Mouse (Mus musculus): ENCODE data around the gene Mitf. TPM values are rescaled to one million over a fixed set of nuclear protein-coding genes. Genes with fewer than 3 reads are reported as not detected.

Gene Mitf
- total RNA-seq, 2 experiments from 2014 or later, result 5.7 to 6.0 TPM

- intact Hi-C loops (cut with DNase I; ENCODE audit: low total_unique reads), result no loop called here
- no peak for DNase-seq
Measured at GRCm38 (mm10) chr6:97818948-97819347, 12.1 kb downstream of the Mitf start.

- peak; percentile 25 for DNase-seq
- intact Hi-C loops (cut with DNase I; ENCODE audit: low total_unique reads), result no loop called here
Measured at GRCm38 (mm10) chr6:97820505-97820904, 13.7 kb downstream of the Mitf start.

DNA sequence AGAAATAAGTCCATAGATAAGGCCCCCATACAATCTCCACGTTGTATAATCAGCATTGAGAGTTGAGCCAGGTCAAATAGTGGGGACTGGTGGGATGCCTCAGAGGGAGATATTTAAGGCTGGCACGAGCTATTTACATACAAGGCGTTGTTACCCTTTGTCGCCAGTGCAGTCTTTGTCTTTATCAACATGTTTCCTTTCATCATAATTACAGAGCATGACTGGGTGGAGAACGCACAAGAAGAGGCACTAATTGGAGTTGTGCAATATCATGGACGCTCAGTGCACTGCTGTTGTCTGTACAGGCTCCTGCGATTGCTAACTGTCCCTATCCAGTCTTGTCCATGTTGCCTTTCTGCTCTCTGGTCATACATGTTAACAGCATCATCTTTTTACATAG is 15.0 kb downstream of the Mitf start:
- intact Hi-C loops (cut with DNase I; ENCODE audit: low total_unique reads), result no loop called here
- no peak for DNase-seq

DNA sequence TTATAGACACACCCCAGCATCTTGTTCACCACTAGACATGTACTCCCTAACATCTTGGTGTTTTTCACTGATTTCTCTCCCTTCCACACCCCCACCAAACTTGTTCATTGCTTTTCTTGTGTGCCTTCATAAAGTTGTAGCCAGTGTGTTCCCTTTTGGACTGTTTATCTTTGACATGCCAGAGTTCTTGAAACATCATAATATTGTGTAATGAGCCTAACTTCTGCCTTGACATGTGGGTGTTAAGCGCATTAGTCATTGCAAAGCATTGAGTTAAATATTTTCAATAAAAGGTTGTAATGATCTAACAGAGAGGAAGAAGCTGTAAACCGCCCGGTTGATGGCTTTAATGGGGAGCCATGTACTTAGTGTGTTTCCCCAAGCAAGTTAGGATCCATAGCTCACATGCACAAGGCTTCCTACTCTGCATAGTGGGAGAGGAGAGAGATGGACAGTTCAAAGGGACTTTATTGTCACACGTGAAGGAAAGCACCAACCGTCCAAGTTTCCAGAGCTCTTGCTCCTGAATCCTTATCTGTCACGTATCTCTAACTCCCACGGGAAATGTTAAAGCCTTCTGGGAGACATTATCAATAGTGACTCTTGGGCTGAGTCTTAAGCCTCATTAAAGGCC is 19.9 kb downstream of the Mitf start:
- intact Hi-C loops (cut with DNase I; ENCODE audit: low total_unique reads), result no loop called here
- no peak for DNase-seq

DNA sequence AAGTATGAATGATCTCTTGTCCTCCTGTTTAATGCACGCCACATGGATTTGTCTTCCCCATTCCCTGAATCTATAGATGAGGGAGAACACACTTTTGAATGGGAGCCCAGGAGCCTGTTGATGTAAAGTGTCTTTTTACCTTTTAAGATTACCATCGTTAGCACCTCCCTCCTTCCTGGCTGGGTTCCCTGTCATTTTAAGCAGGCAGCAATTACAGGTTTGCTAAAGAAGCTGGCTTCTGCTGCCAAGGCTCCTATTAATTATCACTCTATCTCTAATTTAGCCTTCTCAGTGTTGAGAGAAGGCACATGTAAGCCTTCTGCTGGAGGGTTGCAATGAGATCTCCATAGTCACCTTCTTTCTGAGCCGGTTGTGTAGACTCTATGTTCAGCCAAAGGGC is 21.2 kb downstream of the Mitf start:
- intact Hi-C loops (cut with DNase I; ENCODE audit: low total_unique reads), result no loop called here

DNA sequence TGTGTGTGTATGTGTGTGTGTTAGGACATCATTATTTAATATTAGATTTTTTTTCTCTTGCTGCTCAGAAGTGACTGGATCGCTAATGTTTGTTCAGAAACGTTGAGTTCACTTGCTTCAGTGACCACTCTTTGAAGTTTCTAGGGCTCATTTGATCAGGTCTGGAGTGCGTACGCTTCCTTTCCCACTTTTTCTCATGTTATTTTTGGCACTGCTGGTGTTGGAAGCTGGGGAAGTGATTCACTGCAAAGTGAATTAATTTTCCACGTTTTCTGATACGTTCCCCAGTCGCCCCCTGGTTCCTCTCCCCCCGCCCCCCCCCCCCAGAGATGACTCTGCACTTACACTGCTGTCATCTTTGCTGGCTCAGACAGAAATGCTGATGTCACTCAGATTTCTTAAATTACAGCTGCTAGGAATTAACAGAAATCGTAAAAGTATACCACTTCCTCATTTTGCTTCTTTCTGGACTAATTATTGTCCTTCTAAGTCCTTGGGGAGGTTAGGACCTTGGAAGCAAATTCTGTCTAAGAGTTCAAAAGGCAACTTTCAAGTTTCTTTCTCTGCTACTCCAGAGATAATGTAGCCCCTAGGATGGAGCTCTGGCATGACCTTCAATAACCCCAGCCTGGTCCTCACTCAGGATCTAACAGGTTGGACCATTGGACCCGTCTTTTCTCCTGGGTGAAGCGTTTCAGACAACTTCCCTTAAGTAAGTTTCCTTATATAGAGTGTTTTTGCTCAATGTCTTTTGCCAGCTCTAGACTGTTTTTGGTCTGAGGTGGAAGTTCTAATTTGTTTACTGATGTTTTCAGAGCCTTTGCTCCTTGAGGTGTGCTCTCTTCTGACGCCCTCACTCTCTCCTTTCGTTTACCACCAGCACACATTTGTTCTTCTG is 22.2 kb downstream of the Mitf start:
- intact Hi-C loops (cut with DNase I; ENCODE audit: low total_unique reads), result no loop called here
- no peak for DNase-seq

More for the DNA sequence above, 21.2 kb downstream of the Mitf start:
- no peak for DNase-seq

DNA sequence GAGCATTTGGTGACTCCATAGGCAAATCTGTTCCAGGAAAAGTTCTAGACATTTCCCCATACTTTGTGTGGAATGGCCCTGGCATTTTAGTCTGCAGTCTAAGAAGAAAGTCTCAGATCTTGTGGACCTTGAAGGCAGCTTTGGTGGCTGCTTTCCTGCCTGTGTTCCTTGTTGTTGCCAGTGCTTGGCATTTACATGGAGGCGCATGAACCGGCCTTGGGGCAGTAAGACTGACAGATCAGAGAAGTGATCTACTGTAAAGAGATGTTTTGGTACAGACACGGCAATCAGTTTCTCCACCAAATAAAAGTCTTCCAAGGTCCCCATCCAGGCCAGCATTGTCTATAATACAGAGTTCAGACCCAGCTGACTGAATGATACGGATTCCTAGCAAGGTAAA is 25.6 kb downstream of the Mitf start:
- intact Hi-C loops (cut with DNase I; ENCODE audit: low total_unique reads), result no loop called here
- DNase-seq, result no peak

DNA sequence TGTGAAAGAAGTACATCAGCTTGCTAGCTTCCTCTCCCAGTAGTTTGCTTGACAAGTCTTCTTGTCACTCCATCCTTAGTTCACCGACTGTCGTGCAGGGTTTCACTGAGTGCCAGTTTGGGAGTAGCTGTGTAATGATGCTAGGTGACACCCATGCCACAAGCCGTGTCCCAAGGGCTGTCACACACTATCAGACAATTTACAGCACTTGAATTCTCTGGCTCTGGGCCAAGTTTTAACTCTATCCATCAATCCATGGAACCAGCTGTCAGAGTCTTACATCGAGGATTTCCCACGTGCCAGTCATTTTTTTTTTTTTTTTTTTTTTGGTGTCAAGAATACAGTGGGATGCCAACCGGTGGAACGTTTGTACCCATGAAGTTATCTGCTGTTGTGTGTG is 29.3 kb downstream of the Mitf start:
- intact Hi-C loops (cut with DNase I; ENCODE audit: low total_unique reads), result no loop called here
- DNase-seq, result no peak

DNA sequence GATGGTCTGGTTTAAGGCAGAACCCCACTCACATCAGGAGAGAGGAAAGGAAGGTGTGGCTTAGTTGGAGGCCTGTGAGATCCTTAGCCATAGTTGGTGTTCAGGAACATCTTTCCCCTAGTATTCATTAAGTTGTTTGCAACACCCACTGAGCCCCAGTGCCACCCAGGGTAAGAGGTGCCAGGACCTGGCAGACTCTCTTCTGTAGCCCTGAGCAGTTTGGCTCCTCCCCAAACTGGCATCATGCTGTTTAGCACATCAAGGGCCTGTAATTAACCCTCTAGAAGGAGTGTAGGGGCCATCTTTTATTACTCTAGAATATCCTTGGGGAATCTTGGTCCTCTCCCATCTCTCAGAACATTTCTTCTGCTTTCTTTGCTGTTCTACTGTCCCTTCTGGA is 30.9 kb downstream of the Mitf start:
- intact Hi-C loops (cut with DNase I; ENCODE audit: low total_unique reads), result no loop called here
- DNase-seq, result no peak

GRCm38 (mm10) chr6:97839568-97839967 is 32.7 kb downstream of the Mitf start:
- intact Hi-C loops (cut with DNase I; ENCODE audit: low total_unique reads), result no loop called here
- no peak for DNase-seq

DNA sequence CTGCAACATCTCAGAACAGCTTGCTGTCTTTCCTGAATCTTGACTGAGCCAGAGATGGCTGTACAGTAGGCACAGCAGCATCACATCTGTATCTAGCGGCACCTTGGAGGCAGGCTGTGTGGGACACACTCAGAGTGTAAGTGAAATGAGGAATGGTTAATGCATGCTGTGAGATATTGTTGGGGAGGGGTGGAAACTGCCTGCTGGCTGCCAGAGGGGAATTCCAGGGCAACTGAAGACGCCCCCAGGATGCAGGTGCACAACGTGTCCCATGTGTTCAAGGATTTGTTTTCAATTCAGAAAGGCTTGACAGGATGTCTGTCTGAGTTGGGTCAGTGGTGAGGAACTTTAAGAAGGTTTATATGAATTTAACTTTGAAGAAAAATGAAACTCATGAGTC is 37.3 kb downstream of the Mitf start:
- intact Hi-C loops (cut with DNase I; ENCODE audit: low total_unique reads), result no loop called here
- no peak for DNase-seq

DNA sequence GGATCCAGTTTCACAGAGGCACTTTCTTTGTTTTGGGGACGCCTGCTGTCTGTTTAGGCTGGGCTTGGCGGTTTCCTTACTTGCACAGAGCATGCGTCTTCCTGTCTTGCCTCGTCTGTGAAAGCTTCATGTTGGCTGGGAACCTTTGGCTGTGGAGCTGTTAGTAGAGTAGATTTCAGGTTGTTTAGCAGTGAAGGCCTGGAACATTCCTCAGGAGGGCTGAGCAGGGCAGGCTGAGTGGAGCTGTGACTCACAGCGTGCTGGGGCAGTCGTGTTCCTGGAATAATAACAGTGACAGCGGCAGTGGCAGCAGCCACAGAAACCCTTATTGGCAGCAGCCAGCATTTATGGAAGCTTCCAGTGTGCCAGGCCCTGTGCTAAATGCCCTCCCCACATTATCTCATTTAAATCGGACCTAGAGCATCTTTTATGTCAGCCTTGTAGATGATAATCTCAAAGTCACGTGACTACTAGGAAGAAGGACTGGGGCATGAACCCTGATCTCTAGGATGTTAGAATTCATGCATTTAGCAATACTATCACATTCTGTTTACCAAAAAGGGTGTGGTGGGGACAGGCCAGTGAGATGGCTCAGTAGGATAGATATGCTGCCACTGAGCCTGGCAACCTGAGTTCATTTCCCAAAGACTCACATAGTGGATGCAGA is 41.5 kb downstream of the Mitf start:
- intact Hi-C loops (cut with DNase I; ENCODE audit: low total_unique reads), result no loop called here
- DNase-seq, result peak; percentile 16

- no peak for DNase-seq
- intact Hi-C loops (cut with DNase I; ENCODE audit: low total_unique reads), result no loop called here
Measured at GRCm38 (mm10) chr6:97854236-97854635, 47.4 kb downstream of the Mitf start.

GRCm38 (mm10) chr6:97855420-97856170 is 48.7 kb downstream of the Mitf start:
- intact Hi-C loops (cut with DNase I; ENCODE audit: low total_unique reads), result no loop called here
- DNase-seq, result peak; percentile 14

GRCm38 (mm10) chr6:97856502-97856901 is 49.6 kb downstream of the Mitf start:
- intact Hi-C loops (cut with DNase I; ENCODE audit: low total_unique reads), result no loop called here
- no peak for DNase-seq

DNA sequence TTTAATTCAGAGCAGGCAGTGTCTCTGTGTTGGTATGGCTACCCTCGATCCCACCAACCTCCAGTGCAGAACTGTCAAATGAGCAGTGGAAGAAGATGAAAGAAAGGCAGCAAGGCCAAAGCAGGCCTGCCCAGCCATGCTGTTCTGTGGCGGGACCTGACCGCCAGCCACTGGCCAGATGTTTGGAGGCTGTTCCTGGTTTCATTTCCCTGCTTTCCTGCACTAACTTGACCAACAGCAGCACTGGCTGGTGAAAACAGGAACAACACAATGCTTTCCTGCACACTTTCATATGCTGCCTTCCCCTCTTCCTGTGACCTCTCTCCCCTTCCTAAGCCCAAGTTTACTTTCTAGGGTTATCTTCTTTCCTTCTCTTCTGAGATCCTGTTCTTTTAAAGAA is 50.8 kb downstream of the Mitf start:
- intact Hi-C loops (cut with DNase I; ENCODE audit: low total_unique reads), result no loop called here
- peak; percentile 51 for DNase-seq

GRCm38 (mm10) chr6:97866575-97866974 is 59.7 kb downstream of the Mitf start:
- DNase-seq, result no peak
- intact Hi-C loops (cut with DNase I; ENCODE audit: low total_unique reads), result no loop called here

- intact Hi-C loops (cut with DNase I; ENCODE audit: low total_unique reads), result no loop called here
- no peak for DNase-seq
Measured at GRCm38 (mm10) chr6:97868005-97868404, 61.2 kb downstream of the Mitf start.

- no peak for DNase-seq
- intact Hi-C loops (cut with DNase I; ENCODE audit: low total_unique reads), result no loop called here
Measured at GRCm38 (mm10) chr6:97869953-97870352, 63.1 kb downstream of the Mitf start.

Measured in gastrocnemius, postnatal 14 days (tissue).